Mouse (Mus musculus) testis, adult 2 months (tissue): Measurements from ENCODE around the gene Cisd1.

Source experiments
- CTCF ChIP-seq: fragments of 200-500 bp; IDR thresholded peaks from 2 replicates; pipeline ENCODE4 v1.5.1; 2012; ENCODE audit warnings: low read depth, mild to moderate bottlenecking, inconsistent platforms, low read length, moderate library complexity; ENCODE audit not compliant: control insufficient read depth, insufficient read depth, insufficient replicate concordance
- POLR2A ChIP-seq: fragments of 200-500 bp; IDR thresholded peaks from 2 replicates; pipeline ENCODE4 v1.6.1; 2012; ENCODE audit warnings: low read depth, mild to moderate bottlenecking, inconsistent platforms, low read length, moderate library complexity; ENCODE audit not compliant: control insufficient read depth

- TF ChIP-seq CTCF (no peak), POLR2A (no peak)
Measured at GRCm38 (mm10) chr10:71327386-71327785, 17.4 kb downstream of the Cisd1 start.
